Mouse (Mus musculus): ENCODE data around the gene E030018B13Rik. TPM values are rescaled to one million over a fixed set of nuclear protein-coding genes. Genes with fewer than 3 reads are reported as not detected.

Gene E030018B13Rik
- polyA plus RNA-seq, 1 experiment from 2014 or later: not detected

DNA sequence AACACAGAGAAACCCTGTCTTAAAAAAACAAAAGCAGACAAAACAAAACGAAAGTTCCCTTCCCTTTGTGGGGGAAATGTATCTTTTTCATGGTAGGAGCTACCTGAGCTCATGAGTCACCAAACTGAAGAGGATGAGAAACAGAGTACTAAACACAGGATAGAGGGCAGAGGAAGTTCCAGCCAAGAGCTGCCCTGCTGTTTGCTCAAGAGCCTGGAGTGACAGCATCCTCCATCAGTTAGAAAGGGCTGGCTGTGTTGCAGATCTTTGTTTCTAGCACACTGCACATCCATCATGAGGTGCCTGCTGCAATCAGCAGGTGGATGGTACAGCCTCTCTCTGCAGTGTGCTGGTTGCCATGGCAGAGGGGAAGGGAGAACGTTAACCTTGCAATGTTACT lies 27.3 kb downstream of the E030018B13Rik start:
- WGBS: 47% methylated on average over 2 of the region's 2 CpGs
- Histone ChIP-seq H3K4me1 (ENCODE audit: control insufficient read depth, insufficient read depth, low read length) (peaks cover 3% of the 10 kb centered on the region; the same call in 1 of the 2 replicates), H3K4me2 (ENCODE audit: low read length) (no peak overlapping the region), H3K27ac (ENCODE audit: low read depth, low read length) (no peak overlapping the region), H3K9me3 (replicated peaks; ENCODE audit: control insufficient read depth, low read length) (no peaks in the 10 kb centered on the region), H3K27me3 (replicated peaks; ENCODE audit: control insufficient read depth, insufficient read depth, low read length) (no peaks in the 10 kb centered on the region), H3K9ac (ENCODE audit: low read length) (no peak overlapping the region), H3K36me3 (ENCODE audit: control insufficient read depth, insufficient read depth, low read length) (no peaks in the 10 kb centered on the region), H3K4me3 (ENCODE audit: low read depth, low read length) (no peak overlapping the region)
- DNase-seq (ENCODE audit: low spot score) (no peak), ATAC-seq (no peak)

GRCm38 (mm10) chr7:63947514-63948487 lies 31.1 kb downstream of the E030018B13Rik start:
- WGBS: 57% methylated on average over 11 of the region's 11 CpGs
- ATAC-seq: no peak

GRCm38 (mm10) chr7:63949176-63949575 lies 32.5 kb downstream of the E030018B13Rik start:
- Histone ChIP-seq H3K4me3 (ENCODE audit: low read depth, low read length) (no peak overlapping the region), H3K4me1 (ENCODE audit: control insufficient read depth, insufficient read depth, low read length) (peaks cover 16% of the 10 kb centered on the region), H3K9ac (ENCODE audit: low read length) (no peak overlapping the region), H3K27ac (ENCODE audit: low read depth, low read length) (no peak overlapping the region), H3K4me2 (ENCODE audit: low read length) (no peak overlapping the region), H3K36me3 (ENCODE audit: control insufficient read depth, insufficient read depth, low read length) (no peaks in the 10 kb centered on the region), H3K27me3 (replicated peaks; ENCODE audit: control insufficient read depth, insufficient read depth, low read length) (no peaks in the 10 kb centered on the region), H3K9me3 (replicated peaks; ENCODE audit: control insufficient read depth, low read length) (no peaks in the 10 kb centered on the region)
- 90% methylated on average over 3 of the region's 3 CpGs for WGBS
- no peak for DNase-seq (ENCODE audit: low spot score)
- no peak for ATAC-seq

More at GRCm38 (mm10) chr7:63947514-63948487, 31.1 kb downstream of the E030018B13Rik start:
- Histone ChIP-seq H3K4me3 (ENCODE audit: low read depth, low read length) (no peak overlapping the region), H3K36me3 (ENCODE audit: control insufficient read depth, insufficient read depth, low read length) (no peaks in the 10 kb centered on the region), H3K4me2 (ENCODE audit: low read length) (no peak overlapping the region), H3K27ac (ENCODE audit: low read depth, low read length) (no peak overlapping the region), H3K4me1 (ENCODE audit: control insufficient read depth, insufficient read depth, low read length) (peaks cover 16% of the 10 kb centered on the region), H3K9ac (ENCODE audit: low read length) (no peak overlapping the region), H3K27me3 (replicated peaks; ENCODE audit: control insufficient read depth, insufficient read depth, low read length) (no peaks in the 10 kb centered on the region), H3K9me3 (replicated peaks; ENCODE audit: control insufficient read depth, low read length) (no peaks in the 10 kb centered on the region)
- DNase-seq (ENCODE audit: low spot score): no peak

GRCm38 (mm10) chr7:63950931-63951607 lies 34.4 kb downstream of the E030018B13Rik start:
- H3K4me2 ChIP-seq (ENCODE audit: low read length): no peak overlapping the region
- no peak overlapping the region for H3K4me3 ChIP-seq (ENCODE audit: low read depth, low read length)
- H3K9ac ChIP-seq (ENCODE audit: low read length): no peak overlapping the region
- DNase-seq (ENCODE audit: low spot score): peak; percentile 65
- no peaks in the 10 kb centered on the region for H3K9me3 ChIP-seq (replicated peaks; ENCODE audit: control insufficient read depth, low read length)
- H3K4me1 ChIP-seq (ENCODE audit: control insufficient read depth, insufficient read depth, low read length): peaks cover 19% of the 10 kb centered on the region
- no peaks in the 10 kb centered on the region for H3K36me3 ChIP-seq (ENCODE audit: control insufficient read depth, insufficient read depth, low read length)
- no peaks in the 10 kb centered on the region for H3K27me3 ChIP-seq (replicated peaks; ENCODE audit: control insufficient read depth, insufficient read depth, low read length)
- peak overlapping the region; percentile 64; the same call in 1 of the 2 replicates for H3K27ac ChIP-seq (ENCODE audit: low read depth, low read length)
- peak; percentile 81 for ATAC-seq
- 66% methylated on average over 10 of the region's 10 CpGs for WGBS

- H3K4me1 ChIP-seq (ENCODE audit: control insufficient read depth, insufficient read depth, low read length): peaks cover 28% of the 10 kb centered on the region
- no peak for ATAC-seq
- no peaks in the 10 kb centered on the region for H3K9me3 ChIP-seq (replicated peaks; ENCODE audit: control insufficient read depth, low read length)
- H3K27ac ChIP-seq (ENCODE audit: low read depth, low read length): peak overlapping the region; percentile 64
- no peaks in the 10 kb centered on the region for H3K36me3 ChIP-seq (ENCODE audit: control insufficient read depth, insufficient read depth, low read length)
- peak; percentile 54 for DNase-seq (ENCODE audit: low spot score)
- no peak overlapping the region for H3K9ac ChIP-seq (ENCODE audit: low read length)
- WGBS: 24% methylated on average over 7 of the region's 7 CpGs
- no peaks in the 10 kb centered on the region for H3K27me3 ChIP-seq (replicated peaks; ENCODE audit: control insufficient read depth, insufficient read depth, low read length)
- no peak overlapping the region for H3K4me3 ChIP-seq (ENCODE audit: low read depth, low read length)
- no peak overlapping the region for H3K4me2 ChIP-seq (ENCODE audit: low read length)
These were observed 35.6 kb downstream of the E030018B13Rik start for GRCm38 (mm10) chr7:63952077-63952898.

DNA sequence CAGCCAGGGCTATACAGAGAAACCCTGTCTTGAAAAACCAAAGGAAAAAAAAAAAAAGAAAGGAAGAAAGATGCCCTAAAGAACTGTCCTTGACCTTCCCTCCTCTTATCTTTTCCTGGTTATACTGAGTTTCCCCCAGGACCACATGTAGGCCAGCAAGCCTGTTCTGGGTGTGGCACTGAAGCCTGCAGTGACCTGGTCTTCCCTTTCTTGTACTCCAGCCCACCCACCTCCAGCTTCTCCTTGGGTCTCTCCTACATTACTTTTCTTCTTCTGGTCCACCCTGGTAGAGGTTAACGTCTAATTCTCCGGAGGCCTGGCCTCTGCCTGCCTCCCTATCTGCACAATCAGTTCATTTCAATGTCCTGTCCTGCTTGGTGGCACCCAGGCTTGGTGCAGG lies 38.8 kb downstream of the E030018B13Rik start:
- no peaks in the 10 kb centered on the region for H3K27me3 ChIP-seq (replicated peaks; ENCODE audit: control insufficient read depth, insufficient read depth, low read length)
- H3K36me3 ChIP-seq (ENCODE audit: control insufficient read depth, insufficient read depth, low read length): no peaks in the 10 kb centered on the region
- 97% methylated on average over 2 of the region's 2 CpGs for WGBS
- H3K9me3 ChIP-seq (replicated peaks; ENCODE audit: control insufficient read depth, low read length): no peaks in the 10 kb centered on the region
- no peak overlapping the region for H3K9ac ChIP-seq (ENCODE audit: low read length)
- DNase-seq (ENCODE audit: low spot score) (no peak), ATAC-seq (no peak)
- H3K4me1 ChIP-seq (ENCODE audit: control insufficient read depth, insufficient read depth, low read length): peaks cover 44% of the 10 kb centered on the region
- no peak overlapping the region for H3K4me2 ChIP-seq (ENCODE audit: low read length)
- H3K4me3 ChIP-seq (ENCODE audit: low read depth, low read length): no peak overlapping the region
- H3K27ac ChIP-seq (ENCODE audit: low read depth, low read length): peak overlapping the region; percentile 98; the same call in 1 of the 2 replicates

GRCm38 (mm10) chr7:63956138-63956823 lies 39.6 kb downstream of the E030018B13Rik start:
- peaks cover 42% of the 10 kb centered on the region for H3K4me1 ChIP-seq (ENCODE audit: control insufficient read depth, insufficient read depth, low read length)
- H3K4me3 ChIP-seq (ENCODE audit: low read depth, low read length): no peak overlapping the region
- H3K9me3 ChIP-seq (replicated peaks; ENCODE audit: control insufficient read depth, low read length): no peaks in the 10 kb centered on the region
- H3K9ac ChIP-seq (ENCODE audit: low read length): no peak overlapping the region
- no peaks in the 10 kb centered on the region for H3K27me3 ChIP-seq (replicated peaks; ENCODE audit: control insufficient read depth, insufficient read depth, low read length)
- H3K36me3 ChIP-seq (ENCODE audit: control insufficient read depth, insufficient read depth, low read length): no peaks in the 10 kb centered on the region
- DNase-seq (ENCODE audit: low spot score) (no peak), ATAC-seq (0 out of 2 replicates have a peak, but pooled peaks have one; percentile 1)
- peak overlapping the region; percentile 98 for H3K27ac ChIP-seq (ENCODE audit: low read depth, low read length)
- H3K4me2 ChIP-seq (ENCODE audit: low read length): no peak overlapping the region
- WGBS: 57% methylated on average over 14 of the region's 14 CpGs
